Mouse (Mus musculus) testis, adult 2 months (tissue): ENCODE data around the gene Stox2.
"Not testable (repeated sequence)": the region's sequence is repeated elsewhere in the genome, so short reads cannot be mapped to it uniquely, and the experiment has no call there.

Source experiments
- CTCF ChIP-seq: fragments of 200-500 bp; IDR thresholded peaks from 2 replicates; pipeline ENCODE4 v1.5.1; 2012; ENCODE audit warnings: low read depth, mild to moderate bottlenecking, inconsistent platforms, low read length, moderate library complexity; ENCODE audit not compliant: control insufficient read depth, insufficient read depth, insufficient replicate concordance
- POLR2A ChIP-seq: fragments of 200-500 bp; IDR thresholded peaks from 2 replicates; pipeline ENCODE4 v1.6.1; 2012; ENCODE audit warnings: low read depth, mild to moderate bottlenecking, inconsistent platforms, low read length, moderate library complexity; ENCODE audit not compliant: control insufficient read depth

GRCm38 (mm10) chr8:47449211-47449610 is 3.0 kb upstream of the Stox2 start:
- not testable (repeated sequence) for TF ChIP-seq POLR2A, CTCF
